20 mouse cellular contexts compared by ENCODE assay signal in the genomic region with DNA sequence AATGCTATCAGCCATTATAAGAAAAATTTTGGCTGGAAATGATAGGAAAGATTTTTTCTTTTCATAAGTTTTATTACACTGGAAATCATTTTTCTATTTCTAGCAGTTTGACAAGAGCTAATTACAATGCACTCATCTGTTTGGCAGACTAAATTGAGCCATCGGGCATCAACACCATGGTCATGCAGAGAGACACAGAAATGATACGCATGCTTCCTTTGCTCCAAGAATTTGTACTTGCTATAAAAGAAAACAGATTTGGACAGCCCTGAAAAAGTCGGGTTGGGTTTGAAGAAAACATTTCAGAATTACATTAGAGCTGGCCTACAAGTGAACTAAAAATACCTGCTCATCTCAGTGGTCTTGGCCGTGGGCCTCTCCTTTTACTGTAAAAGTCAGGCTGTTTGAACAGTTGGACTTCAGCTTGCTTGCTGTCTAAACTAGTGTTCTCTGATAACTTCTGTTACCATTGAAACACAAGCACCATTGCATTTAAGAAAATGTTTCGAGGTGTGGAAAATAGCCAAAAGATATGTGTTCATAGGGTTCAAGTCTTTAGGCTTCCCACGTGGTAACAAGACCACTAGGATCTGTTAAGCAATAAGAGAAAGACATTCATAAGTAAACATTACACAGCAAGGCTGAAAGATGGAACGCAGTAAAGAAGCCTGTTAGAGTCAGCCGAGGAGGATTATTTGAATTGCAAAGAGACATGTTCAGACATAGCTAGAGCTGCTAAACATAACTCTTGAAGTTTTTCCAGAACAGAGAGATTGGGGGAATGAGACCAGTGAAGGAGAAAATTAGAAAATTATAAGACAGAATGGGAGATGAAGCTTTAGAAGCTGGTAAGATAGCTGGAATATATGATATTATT.
DNase-seq lines count a peak whose midpoint lies in the region; ATAC-seq lines count a peak whose summit lies in the region.
"Had no signal": no experiment of that assay in that cellular context is flagged by ENCODE, and none has a peak within 500 bp of the region (broad histone marks: within the 10 kb centered on the region; RNA-seq: fewer than 3 reads in every experiment).

No protein-coding gene starts in this region.

- H3K4me2 ChIP-seq in midbrain, embryonic 14.5 days (ENCODE audit: low read length): no peak overlapping the region
- H3K4me2 ChIP-seq: embryonic facial prominence, embryonic 12.5 days; heart, embryonic 12.5 days; hindbrain, embryonic 14.5 days; intestine, embryonic 15.5 days had no signal

- H3K9me3 ChIP-seq in midbrain, embryonic 14.5 days (ENCODE audit: control insufficient read depth, low read length): no peaks in the 10 kb centered on the region
- H3K9me3 ChIP-seq: embryonic facial prominence, embryonic 12.5 days; heart, embryonic 12.5 days; hindbrain, embryonic 10.5 days; intestine, embryonic 15.5 days had no signal

- WGBS in midbrain, embryonic 14.5 days: 81% methylated on average over 8 of the region's 8 CpGs

- H3K27ac ChIP-seq in midbrain, embryonic 14.5 days (replicated peaks; ENCODE audit: low read depth, low read length): no peak overlapping the region
- H3K27ac ChIP-seq: embryonic facial prominence, embryonic 12.5 days; gastrocnemius, adult 2 months; hindbrain, embryonic 10.5 days; hindbrain, embryonic 14.5 days; intestine, embryonic 15.5 days had no signal

- 0 out of 2 replicates have a peak, but pooled peaks cover 2% of the 10 kb centered on the region for H3K4me1 ChIP-seq in midbrain, embryonic 14.5 days (ENCODE audit: control insufficient read depth, insufficient read depth, low read length)
- H3K4me1 ChIP-seq: embryonic facial prominence, embryonic 12.5 days; heart, embryonic 12.5 days; intestine, embryonic 15.5 days had no signal

- no peaks in the 10 kb centered on the region for H3K27me3 ChIP-seq in midbrain, embryonic 14.5 days (ENCODE audit: control insufficient read depth, insufficient read depth, low read length)
- H3K27me3 ChIP-seq: embryonic facial prominence, embryonic 12.5 days; heart, embryonic 12.5 days; intestine, embryonic 15.5 days had no signal

- no peaks in the 10 kb centered on the region for H3K36me3 ChIP-seq in midbrain, embryonic 14.5 days (ENCODE audit: control insufficient read depth, insufficient read depth, low read length)
- H3K36me3 ChIP-seq: embryonic facial prominence, embryonic 12.5 days; heart, embryonic 12.5 days; hindbrain, embryonic 10.5 days; intestine, embryonic 15.5 days had no signal

- peak; percentile 3 to 5 for DNase-seq in cerebellum, postnatal 10 days
- DNase-seq in cerebellum, postnatal 4 days (ENCODE audit: low spot score in 2 of 2): no peak
- no peak for DNase-seq in frontal cortex, adult 2 months (ENCODE audit: extremely low spot score in 1 of 2, low spot score in 1 of 2)
- DNase-seq in left cerebral cortex, postnatal 14 days (ENCODE audit: low spot score in 2 of 2): peak; percentile 18 to 35
- DNase-seq in left cerebral cortex, postnatal 36 days (ENCODE audit: low spot score in 2 of 2): no peak
- peak; percentile 64 for DNase-seq in NIH3T3 (ENCODE audit: low read depth)
- no peak for DNase-seq in midbrain, embryonic 14.5 days
- DNase-seq: adrenal gland, adult 2 months; adrenal gland, postnatal 25 days; cerebellum, adult 11 months; embryo, embryonic 11 days; gastrocnemius, adult 2 months; gastrocnemius, postnatal 25 days had no signal

- no peak overlapping the region for H3K9ac ChIP-seq in midbrain, embryonic 14.5 days (replicated peaks; ENCODE audit: low read length)
- H3K9ac ChIP-seq: embryonic facial prominence, embryonic 12.5 days; heart, embryonic 12.5 days; hindbrain, embryonic 14.5 days; intestine, embryonic 15.5 days had no signal

- no peak overlapping the region for H3K4me3 ChIP-seq in midbrain, embryonic 14.5 days (replicated peaks; ENCODE audit: low read depth, low read length)
- H3K4me3 ChIP-seq: embryonic facial prominence, embryonic 12.5 days; gastrocnemius, adult 2 months; heart, embryonic 12.5 days; hindbrain, embryonic 10.5 days; intestine, embryonic 15.5 days had no signal

- peak; percentile 84 for ATAC-seq in frontal cortex, adult (ENCODE audit: low TSS enrichment)
- no peak for ATAC-seq in midbrain, embryonic 14.5 days (ENCODE audit: low FRiP score, low TSS enrichment)
- ATAC-seq: forebrain, embryonic 14.5 days; intestine, embryonic 15.5 days had no signal

- intact Hi-C loops in left cerebral cortex, postnatal 14 days (cut with DNase I): no loop called here
- intact Hi-C loops in left cerebral cortex, postnatal 36 days (cut with DNase I): no loop called here

Comparison
In these comparisons a context has a peak if more than half of its experiments do, and no peak if none do; other contexts are left out.
1. DNase-seq: peak in cerebellum, postnatal 10 days (2 of 2), left cerebral cortex, postnatal 14 days (2 of 2) and NIH3T3 (single experiment); none in cerebellum, postnatal 4 days (0 of 2), frontal cortex, adult 2 months (0 of 2), left cerebral cortex, postnatal 36 days (0 of 2) and midbrain, embryonic 14.5 days (single experiment).